Mouse (Mus musculus) heart, embryonic 10.5 days (tissue): Measurements from ENCODE around the gene Gm5565. TPM values are rescaled to one million over a fixed set of nuclear protein-coding genes. Genes with fewer than 3 reads are reported as not detected.
A peak's percentile ranks its signal among the peaks of the same experiment; 100 is the strongest.
"Not testable (repeated sequence)": the region's sequence is repeated elsewhere in the genome, so short reads cannot be mapped to it uniquely, and the experiment has no call there.

Source experiments
- DNase-seq: peaks from one replicate; pipeline ENCODE4 v3.0.0-alpha.2; 2017; ENCODE audit warnings: low spot score
- H3K27ac ChIP-seq: fragments of 300-500 bp; sonication (generic); 2 replicates; pipeline ENCODE4 v1.5.1; 2016; ENCODE audit warnings: mild to moderate bottlenecking
- H3K27me3 ChIP-seq: fragments of 300-500 bp; sonication (generic); 2 replicates; pipeline ENCODE4 v1.6.1; 2016; ENCODE audit warnings: mild to moderate bottlenecking; ENCODE audit not compliant: poor library complexity, insufficient read depth, severe bottlenecking
- H3K36me3 ChIP-seq: fragments of 300-500 bp; sonication (generic); 2 replicates; pipeline ENCODE4 v1.6.1; 2016; ENCODE audit warnings: mild to moderate bottlenecking, moderate library complexity
- H3K4me1 ChIP-seq: fragments of 300-500 bp; sonication (generic); 2 replicates; pipeline ENCODE4 v1.6.1; 2016; ENCODE audit warnings: mild to moderate bottlenecking
- H3K4me3 ChIP-seq: fragments of 300-500 bp; sonication (generic); 2 replicates; pipeline ENCODE4 v1.5.1; 2016; ENCODE audit warnings: mild to moderate bottlenecking, moderate library complexity
- H3K9me3 ChIP-seq: fragments of 300-500 bp; sonication (generic); 2 replicates; pipeline ENCODE4 v1.6.1; 2016; ENCODE audit warnings: mild to moderate bottlenecking, moderate library complexity
- WGBS: fragments of 180-500 bp; shearing (Covaris S2); methylation state at CpG from one replicate; pipeline ENCODE4 v1.1.7; 2016; 5-methylcytosine and 5-hydroxymethylcytosine counted together
- polyA plus RNA-seq: library from polyadenylated mRNA; unstranded; fragments of >200 nt; fragmentation: Nextera tagmentation; extraction: Ambion mirVana; gene quantifications from 2 replicates; pipeline ENCODE4 v1.2.1, GENCODE M21; 2016

The Gm5565 gene
- polyA plus RNA-seq, 1 experiment from 2014 or later = not detected

DNA sequence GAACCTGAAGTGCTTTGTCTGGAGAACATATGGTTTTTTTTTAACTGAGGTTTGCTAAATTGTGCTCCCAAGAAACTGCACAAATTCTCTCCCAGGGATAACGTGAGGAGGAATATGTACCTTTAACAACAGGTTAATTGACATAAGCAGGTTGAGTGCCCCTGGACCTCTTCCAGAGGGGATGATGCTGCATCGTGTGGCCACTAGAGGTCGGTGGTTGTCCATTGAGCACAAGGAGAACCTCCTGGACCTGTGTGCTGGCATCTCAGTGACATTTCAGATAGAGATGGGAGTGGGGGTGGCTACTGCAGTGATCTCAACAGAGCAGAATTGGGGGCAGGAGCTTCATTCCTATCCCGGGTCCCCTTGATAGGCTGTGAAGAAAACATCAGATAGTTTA, 12.4 kb upstream of the Gm5565 start:
- not testable (repeated sequence) for H3K4me3 ChIP-seq, H3K4me1 ChIP-seq, DNase-seq, H3K27me3 ChIP-seq, H3K36me3 ChIP-seq, H3K27ac ChIP-seq, H3K9me3 ChIP-seq
- 51% methylated on average over 4 of the region's 4 CpGs for WGBS

DNA sequence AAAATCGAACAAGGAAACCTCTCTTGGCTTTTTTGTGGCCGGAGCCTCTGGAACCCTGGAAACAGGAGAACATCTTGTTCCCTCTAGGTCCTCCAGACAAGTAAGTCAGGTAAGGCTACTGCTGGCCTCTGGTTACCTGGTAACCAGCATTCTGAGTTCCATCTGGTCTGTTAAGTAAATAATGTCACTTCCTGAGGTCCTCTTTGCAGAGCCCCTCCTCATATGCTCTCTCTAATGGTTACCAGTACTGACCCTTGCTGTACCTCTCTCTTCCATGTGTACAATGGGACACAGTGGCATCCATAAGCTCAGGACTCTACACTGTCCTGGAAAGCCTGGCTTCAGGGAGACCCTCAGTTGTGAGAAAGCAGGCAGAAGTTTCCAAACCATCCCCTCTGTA, 10.3 kb upstream of the Gm5565 start, which contains the start of gene Gm6309:
Gene Gm6309 (minus strand): TSS at position 101 of the 400 bp plus-strand sequence.
- not testable (repeated sequence) for H3K4me1 ChIP-seq, H3K9me3 ChIP-seq, H3K27ac ChIP-seq, H3K27me3 ChIP-seq, H3K36me3 ChIP-seq, H3K4me3 ChIP-seq
- DNase-seq = peak; percentile 10
- 83% methylated on average over 2 of the region's 2 CpGs for WGBS

DNA sequence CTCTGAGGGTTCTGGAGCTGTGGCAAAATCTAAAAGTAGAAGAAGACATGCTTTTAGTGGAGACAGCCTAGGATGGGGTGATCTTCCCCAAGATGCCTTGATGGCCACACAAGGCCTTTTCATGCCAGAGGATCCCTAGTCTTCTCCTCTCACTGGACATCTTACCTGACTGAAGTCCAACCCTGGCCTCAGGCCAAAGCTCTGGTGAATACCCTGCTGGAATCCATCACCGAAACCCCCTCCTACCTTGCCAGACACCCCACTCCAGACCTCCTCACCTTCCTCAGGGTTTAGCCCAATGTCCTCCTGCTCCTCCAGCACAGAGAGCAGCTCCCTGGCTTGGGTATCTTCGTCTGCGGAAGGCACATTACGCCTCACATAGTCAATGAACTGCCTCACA, 2.0 kb downstream of the Gm5565 start:
- peak; percentile 64 for DNase-seq
- H3K4me3 ChIP-seq, H3K27me3 ChIP-seq, H3K27ac ChIP-seq, H3K36me3 ChIP-seq, H3K9me3 ChIP-seq, H3K4me1 ChIP-seq: not testable (repeated sequence)
- 82% methylated on average over 4 of the region's 4 CpGs for WGBS

DNA sequence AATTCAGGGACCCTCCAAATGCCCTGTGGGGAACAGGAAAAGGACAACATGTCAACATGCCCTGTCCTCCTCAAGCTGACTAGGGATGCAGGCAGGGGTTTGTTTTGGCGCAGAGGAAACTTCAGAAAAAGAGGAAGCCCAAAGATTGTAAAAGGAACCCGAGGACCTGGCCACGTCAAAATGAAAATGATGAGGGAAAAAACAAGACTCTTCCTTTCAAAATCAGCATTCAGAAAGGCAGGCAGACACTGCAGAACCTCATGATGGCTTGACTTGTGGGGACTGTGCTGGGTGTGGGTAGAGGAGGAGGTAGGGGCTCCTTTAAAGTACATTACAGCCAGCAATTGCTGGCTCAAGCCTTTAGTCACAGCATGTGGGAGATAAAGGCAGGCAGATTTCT, 9.9 kb downstream of the Gm5565 start:
- no peaks in the 10 kb centered on the region for H3K27me3 ChIP-seq
- H3K36me3 ChIP-seq = no peaks in the 10 kb centered on the region
- H3K4me3 ChIP-seq = no peak overlapping the region
- no peak overlapping the region for H3K27ac ChIP-seq
- peaks cover 5% of the 10 kb centered on the region for H3K9me3 ChIP-seq
- 62% methylated on average over 3 of the region's 3 CpGs for WGBS
- DNase-seq = no peak
- H3K4me1 ChIP-seq = no peaks in the 10 kb centered on the region

DNA sequence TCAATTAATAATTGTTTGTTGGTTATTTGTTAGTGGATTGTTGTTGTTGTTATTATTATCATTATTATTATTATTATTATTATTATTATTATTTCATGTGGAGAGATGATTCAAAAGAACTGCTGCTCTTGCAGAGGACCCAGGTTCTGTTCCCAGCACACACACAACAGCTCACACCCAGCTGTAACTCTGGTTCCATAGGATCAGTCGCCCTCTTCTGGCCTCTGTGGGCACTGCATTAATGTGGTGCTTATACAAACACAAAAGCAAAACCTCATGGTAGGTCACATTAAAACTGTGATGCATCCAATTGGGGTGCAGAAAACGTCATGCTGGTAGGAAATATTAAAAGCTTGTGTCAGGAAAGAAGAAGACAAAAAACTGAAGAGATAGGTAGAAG, 12.4 kb downstream of the Gm5565 start:
- Histone ChIP-seq H3K9me3 (peaks cover 5% of the 10 kb centered on the region), H3K27me3 (no peaks in the 10 kb centered on the region), H3K4me1 (no peaks in the 10 kb centered on the region), H3K36me3 (no peaks in the 10 kb centered on the region), H3K4me3 (no peak overlapping the region), H3K27ac (no peak overlapping the region)
- no peak for DNase-seq
- 42% methylated on average over 2 of the region's 2 CpGs for WGBS

Other genes with a start within 250 kb of the Gm5565 start
- gene Cyp3a25, start 150.9 kb downstream of the Gm5565 start, polyA plus RNA-seq = not detected in 2 replicates
- not detected in 2 replicates for gene Cyp3a59, start 81.3 kb downstream of the Gm5565 start, polyA plus RNA-seq
- not detected in 2 replicates for gene Gm6309, start 10.2 kb upstream of the Gm5565 start, polyA plus RNA-seq
- gene 1700001J03Rik, start 24.8 kb upstream of the Gm5565 start, polyA plus RNA-seq = not detected in 2 replicates
- gene Rnf6, start 61.0 kb upstream of the Gm5565 start, polyA plus RNA-seq = 41.1 and 41.2 TPM in 2 replicates
- gene Cdk8, start 70.7 kb upstream of the Gm5565 start, polyA plus RNA-seq = 14.2 and 19.6 TPM in 2 replicates
- gene Wasf3, start 224.4 kb upstream of the Gm5565 start, polyA plus RNA-seq = 0.69 and 2.0 TPM in 2 replicates